Mouse (Mus musculus) stomach, postnatal 0 days (tissue): ENCODE measurements around the gene Padi2.

Experiments
- CTCF ChIP-seq: IDR thresholded peaks from 2 replicates; pipeline ENCODE4 v1.5.1; 2016; ENCODE audit warnings: antibody characterized with exemption, low read depth, mild to moderate bottlenecking, moderate library complexity
- EP300 ChIP-seq: optimal IDR thresholded peaks from 2 replicates; pipeline ENCODE3; 2016; ENCODE audit warnings: antibody characterized with exemption

DNA sequence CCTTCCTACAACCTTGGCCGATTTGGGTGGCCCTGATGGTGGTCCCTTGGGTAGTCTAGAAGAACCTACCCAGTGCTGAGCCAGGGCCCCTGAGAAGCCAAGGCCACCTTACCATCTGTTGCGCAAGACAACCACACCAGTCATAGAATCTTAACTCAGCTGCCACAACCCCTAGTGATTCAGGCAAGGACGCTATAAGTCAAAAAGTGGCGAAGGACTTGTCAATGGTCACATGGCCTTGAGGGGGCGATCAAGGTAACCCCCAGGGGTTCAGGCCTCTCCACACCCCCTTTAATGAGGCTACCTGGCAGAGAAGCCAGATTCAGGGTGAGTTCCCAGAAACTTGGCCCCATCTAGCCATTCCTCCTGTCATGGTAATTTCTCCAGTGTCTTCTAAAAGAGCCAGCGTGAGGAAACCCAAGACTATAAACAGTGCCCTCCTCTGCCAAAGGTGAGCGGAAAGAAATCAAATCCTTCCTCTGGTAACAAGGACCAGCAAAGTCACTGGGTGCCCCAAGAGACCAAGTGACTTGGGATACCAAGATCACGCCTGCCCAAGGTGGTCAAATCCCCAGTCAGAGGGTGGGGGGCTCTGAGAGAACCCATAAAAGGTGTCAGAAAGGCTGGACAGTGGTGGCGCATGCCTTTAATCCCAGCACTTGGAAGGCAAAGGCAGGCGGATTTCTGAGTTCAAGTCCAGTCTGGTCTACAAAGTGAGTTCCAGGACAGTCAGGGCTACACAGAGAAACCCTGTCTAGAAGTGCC is 53.8 kb downstream of the Padi2 start:
- no peak for TF ChIP-seq EP300
- no peak for TF ChIP-seq CTCF
